Mouse (Mus musculus): ENCODE measurements around the gene Tsnaxip1. TPM values are rescaled to one million over a fixed set of nuclear protein-coding genes. Genes with fewer than 3 reads are reported as not detected.
"Not testable (repeated sequence)": the region's sequence is repeated elsewhere in the genome, so short reads cannot be mapped to it uniquely, and the experiment has no call there.

The Tsnaxip1 gene
- total RNA-seq, 2 experiments from 2014 or later = not detected

- intact Hi-C loops (cut with DNase I) = no loop called here
- DNase-seq = no peak
These were observed 15.0 kb upstream of the Tsnaxip1 start for GRCm38 (mm10) chr8:105812511-105812910.

GRCm38 (mm10) chr8:105813241-105813640, 14.3 kb upstream of the Tsnaxip1 start:
- no peak for DNase-seq
- intact Hi-C loops (cut with DNase I) = no loop called here

DNA sequence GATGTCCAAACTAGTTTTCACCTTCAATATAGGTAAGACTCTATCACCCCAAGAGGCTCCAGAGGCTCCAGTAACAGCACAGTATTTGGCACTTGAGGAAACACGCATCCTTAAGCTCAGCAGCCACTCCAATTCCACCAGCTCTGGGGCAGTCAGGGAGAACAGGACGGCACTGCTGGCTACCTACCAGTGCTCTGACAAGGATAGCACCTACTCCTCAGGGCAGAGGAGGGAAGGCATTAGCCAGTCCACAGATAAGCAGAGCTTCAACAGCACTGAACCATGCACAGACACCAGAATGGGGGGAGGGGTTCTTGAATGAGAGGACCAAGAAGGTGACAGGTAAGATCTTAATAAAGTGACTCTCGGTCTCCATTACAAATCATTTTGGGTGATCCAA, 7.9 kb upstream of the Tsnaxip1 start:
- intact Hi-C loops (cut with DNase I) = no loop called here
- no peak for DNase-seq

DNA sequence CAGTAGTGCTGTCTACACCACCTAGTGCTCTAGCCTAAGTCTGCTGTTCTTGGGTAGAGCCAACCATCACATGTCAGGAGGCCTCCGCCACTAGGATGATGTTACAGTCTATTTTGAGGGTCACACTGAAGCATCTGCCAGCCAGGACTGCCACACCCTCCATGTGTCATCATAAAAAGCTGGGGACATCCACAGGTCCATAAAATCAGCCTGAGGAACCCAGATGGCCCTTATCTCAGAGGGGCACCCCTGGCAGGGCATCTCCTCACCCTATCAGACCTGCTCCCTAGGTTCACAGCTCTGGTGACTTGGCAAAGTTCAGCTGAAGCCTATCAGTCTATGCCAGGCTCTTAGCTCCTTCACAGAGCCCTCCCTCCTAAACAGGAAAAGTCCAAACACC, 6.6 kb upstream of the Tsnaxip1 start:
- DNase-seq = peak; percentile 27 to 36
- intact Hi-C loops (cut with DNase I) = no loop called here

DNA sequence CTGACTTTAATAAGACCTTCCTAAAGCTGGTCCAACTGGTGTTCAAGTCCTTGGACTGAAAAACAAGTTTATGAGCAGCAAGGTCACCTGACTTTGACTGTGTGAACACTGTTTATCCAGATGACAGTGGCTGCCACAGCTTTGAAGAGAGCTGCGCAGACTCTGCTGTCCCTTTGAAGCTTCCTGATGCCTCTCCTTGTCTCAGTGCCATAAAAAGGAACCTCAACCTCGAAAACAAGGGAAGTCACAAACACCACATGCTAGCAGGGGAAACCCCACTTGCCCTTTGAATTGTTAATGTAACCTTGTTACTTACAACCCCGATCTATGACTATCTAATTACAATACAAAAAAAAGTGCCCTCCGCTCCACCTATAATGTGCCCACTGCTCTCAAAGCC, 2.0 kb upstream of the Tsnaxip1 start:
- intact Hi-C loops (cut with DNase I) = no loop called here
- DNase-seq = no peak

DNA sequence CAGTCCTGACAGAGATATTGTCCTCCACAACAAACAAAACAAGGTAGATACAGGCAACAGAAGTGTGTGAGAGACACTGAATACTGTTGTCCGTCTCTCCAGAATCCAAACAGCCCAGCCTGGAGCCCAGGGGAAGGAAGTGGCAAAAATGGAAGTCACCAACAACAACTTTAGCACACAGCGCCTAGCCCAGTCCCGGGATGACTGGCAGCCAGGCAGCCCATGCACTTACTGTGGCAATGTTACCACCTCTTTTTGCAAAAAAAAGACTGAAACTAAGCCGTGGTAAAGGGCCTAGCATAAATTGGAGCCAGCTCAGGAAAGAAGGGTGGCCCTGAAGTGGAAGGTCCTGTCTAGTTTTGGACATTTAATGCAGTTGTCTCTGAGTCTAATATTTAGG, 1.2 kb upstream of the Tsnaxip1 start:
- no peak for DNase-seq
- intact Hi-C loops (cut with DNase I) = loop anchor here (2.0 kb wide), 1 partner anchor 34 kb away; the partner anchor contains the start of gene Nutf2

DNA sequence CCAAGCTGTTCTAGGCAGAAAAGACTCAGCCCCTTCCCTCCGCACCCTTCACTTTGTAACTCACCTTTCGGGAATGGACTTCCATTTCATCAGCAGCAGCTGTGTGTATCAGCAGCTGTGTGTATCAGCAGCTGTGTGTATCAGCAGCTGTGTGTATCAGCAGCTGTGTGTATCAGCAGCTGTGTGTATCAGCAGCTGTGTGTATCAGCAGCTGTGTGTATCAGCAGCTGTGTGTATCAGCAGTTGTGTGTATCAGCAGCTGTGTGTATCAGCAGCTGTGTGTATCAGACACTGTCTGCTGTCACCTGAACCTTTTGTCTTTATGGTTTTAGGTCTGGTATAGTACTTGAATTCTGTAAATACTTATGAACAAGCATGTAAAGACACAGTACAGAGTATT, 6.2 kb downstream of the Tsnaxip1 start:
- intact Hi-C loops (cut with DNase I); DNase-seq: not testable (repeated sequence)

DNA sequence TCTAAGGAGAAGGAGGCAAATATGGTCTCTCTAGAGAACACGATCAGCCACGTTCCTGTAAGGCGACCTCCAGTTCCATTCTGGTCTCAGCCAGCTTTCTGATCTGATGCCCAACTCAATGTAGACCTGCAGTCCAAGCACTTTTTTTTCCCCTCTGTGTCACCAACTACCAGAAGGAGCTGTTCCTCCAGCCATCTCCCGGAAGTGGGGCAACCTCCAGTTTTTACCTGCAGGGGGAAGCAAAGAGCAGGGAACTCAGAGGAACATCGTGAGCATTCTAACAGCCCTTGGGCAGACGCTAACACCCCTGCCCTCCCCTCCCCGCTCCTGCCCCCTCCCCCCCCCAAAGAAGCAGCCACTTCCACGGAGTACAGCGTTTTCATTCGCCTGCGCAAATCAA, 7.8 kb downstream of the Tsnaxip1 start:
- intact Hi-C loops (cut with DNase I) = loop anchor here (1.0 to 5.0 kb wide), 2 partner anchors 95 to 187 kb away; no protein-coding TSS in a partner anchor
- peak; percentile 61 to 70 for DNase-seq

DNA sequence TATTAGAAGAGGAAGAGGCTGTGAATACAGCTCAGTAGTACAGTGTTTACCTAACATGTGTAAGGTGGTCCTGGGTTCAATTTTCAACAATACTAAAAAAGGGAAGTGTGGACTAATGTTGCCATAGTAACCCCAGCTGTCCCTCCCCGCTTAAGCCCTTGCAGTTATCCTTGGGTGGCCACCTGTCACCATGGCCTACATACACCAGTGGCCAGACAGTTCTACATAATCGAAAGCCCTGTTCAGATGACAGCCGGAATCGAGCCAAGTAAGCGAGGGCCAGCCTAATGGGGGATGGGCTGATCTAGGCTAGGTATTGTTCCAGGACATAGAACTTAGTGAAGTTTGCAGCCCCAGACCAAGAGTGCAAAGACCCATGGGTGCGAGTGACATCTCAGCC, 9.5 kb downstream of the Tsnaxip1 start:
- intact Hi-C loops (cut with DNase I) = loop anchor here (5.0 kb wide), 1 partner anchor 185 kb away; no protein-coding TSS in a partner anchor

DNA sequence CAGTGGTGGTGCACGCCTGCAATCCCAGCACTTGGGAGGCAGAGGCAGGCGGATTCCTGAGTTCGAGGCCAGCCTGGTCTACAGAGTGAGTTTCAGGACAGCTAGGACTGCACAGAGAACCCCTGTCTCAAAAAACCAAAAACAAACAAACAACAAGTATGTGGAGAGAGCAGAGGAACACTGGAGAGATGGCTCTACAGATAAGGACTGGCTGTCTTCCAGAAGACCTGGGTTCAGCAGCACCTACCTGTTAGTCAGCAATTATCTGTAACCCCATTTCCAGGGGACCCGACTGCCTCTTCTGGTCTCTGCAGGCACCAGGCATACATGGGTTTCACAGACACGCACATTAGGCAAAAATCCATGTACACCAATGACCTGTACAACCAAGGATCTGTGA, 11.7 kb downstream of the Tsnaxip1 start:
- intact Hi-C loops (cut with DNase I) = loop anchor here (5.0 kb wide), 1 partner anchor 183 kb away; no protein-coding TSS in a partner anchor

More for the DNA sequence above, 9.5 kb downstream of the Tsnaxip1 start:
- no peak for DNase-seq

GRCm38 (mm10) chr8:105846678-105847077, 19.1 kb downstream of the Tsnaxip1 start:
- no peak for DNase-seq
- intact Hi-C loops (cut with DNase I) = no loop called here

More for the DNA sequence above, 11.7 kb downstream of the Tsnaxip1 start:
- DNase-seq = no peak

- no peak for DNase-seq
- intact Hi-C loops (cut with DNase I) = loop anchor here (5.0 kb wide), 1 partner anchor 82 kb away; the partner anchor contains the start of gene Ctrl
These were observed 22.5 kb downstream of the Tsnaxip1 start for GRCm38 (mm10) chr8:105850014-105850413.

GRCm38 (mm10) chr8:105850611-105851010, 23.1 kb downstream of the Tsnaxip1 start:
- intact Hi-C loops (cut with DNase I) = loop anchor here (5.0 kb wide), 1 partner anchor 82 kb away; the partner anchor contains the start of gene Ctrl
- DNase-seq = no peak

DNA sequence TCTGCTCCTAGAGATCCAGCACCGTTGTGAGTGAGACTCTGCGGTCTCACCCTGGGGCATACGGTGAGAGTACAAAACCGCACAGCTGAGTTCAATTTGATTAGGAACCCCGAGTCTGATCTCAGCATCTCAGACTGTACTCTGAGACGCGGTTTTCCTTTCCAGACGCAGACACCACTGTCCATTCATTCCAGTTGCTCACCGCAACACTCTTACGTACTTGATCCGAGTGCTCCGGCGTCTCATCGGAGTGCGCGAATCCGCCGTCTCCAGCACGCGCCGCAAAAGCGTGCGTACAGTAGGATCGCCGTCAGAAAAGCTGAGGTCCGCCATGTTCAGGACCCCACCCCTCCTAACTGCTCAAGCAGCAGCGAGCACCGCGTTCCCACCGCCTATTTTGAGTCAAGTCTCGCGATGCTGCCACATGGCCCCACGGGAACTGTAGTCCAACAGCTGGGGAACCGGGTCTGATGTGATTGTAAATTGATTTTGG, 24.2 kb downstream of the Tsnaxip1 start:
- DNase-seq = peak; percentile 82 to 86
- intact Hi-C loops (cut with DNase I) = loop anchor here (5.0 kb wide), 1 partner anchor 81 kb away; the partner anchor contains the start of gene Ctrl

- intact Hi-C loops (cut with DNase I) = loop anchor here (5.0 kb wide), 1 partner anchor 80 kb away; the partner anchor contains the start of gene Ctrl
- no peak for DNase-seq
These were observed 24.7 kb downstream of the Tsnaxip1 start for GRCm38 (mm10) chr8:105852146-105852729.

- intact Hi-C loops (cut with DNase I) = loop anchor here (5.0 kb wide), 1 partner anchor 79 kb away; the partner anchor contains the start of gene Ctrl
These were observed 25.6 kb downstream of the Tsnaxip1 start, which contains the start of gene Cenpt for GRCm38 (mm10) chr8:105853178-105853577. Gene Cenpt, minus strand, starts transcription at chr8:105853278.

GRCm38 (mm10) chr8:105854303-105854702, 26.8 kb downstream of the Tsnaxip1 start:
- no peak for DNase-seq
- intact Hi-C loops (cut with DNase I) = loop anchor here (5.0 kb wide), 1 partner anchor 78 kb away; the partner anchor contains the start of gene Ctrl

More at GRCm38 (mm10) chr8:105853178-105853577, 25.6 kb downstream of the Tsnaxip1 start, which contains the start of gene Cenpt:
- no peak for DNase-seq

DNA sequence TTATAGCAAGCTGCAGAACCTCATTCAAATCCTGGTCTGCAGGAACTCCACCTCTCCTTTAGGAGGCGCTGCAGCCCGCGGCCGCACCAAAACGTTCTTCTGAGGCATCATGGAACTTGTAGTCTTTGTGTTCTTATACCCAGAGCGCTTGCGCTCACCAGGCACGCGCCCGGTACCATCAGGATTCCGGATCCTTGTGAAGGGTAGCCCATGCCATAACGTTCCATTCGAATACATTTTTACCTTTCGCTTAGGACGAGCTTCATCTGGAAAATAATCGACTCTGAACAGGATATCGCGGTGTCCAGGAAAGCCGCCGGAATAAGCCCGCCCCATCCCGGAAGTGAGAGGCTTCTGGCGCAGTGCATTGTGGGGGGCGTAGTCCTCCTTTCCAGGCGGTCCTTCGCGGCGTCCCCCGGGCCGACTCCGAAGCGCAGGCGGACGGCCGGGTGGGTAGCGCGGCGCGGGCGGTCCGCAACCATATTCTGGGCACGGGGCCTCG, 27.2 kb downstream of the Tsnaxip1 start, which contains the start of gene Thap11:
Gene Thap11 (plus strand): TSS at position 418 of the 502 bp plus-strand sequence.
- intact Hi-C loops (cut with DNase I) = loop anchor here (5.0 kb wide), 1 partner anchor 78 kb away; the partner anchor contains the start of gene Ctrl
- DNase-seq = peak; percentile 87 to 89

DNA sequence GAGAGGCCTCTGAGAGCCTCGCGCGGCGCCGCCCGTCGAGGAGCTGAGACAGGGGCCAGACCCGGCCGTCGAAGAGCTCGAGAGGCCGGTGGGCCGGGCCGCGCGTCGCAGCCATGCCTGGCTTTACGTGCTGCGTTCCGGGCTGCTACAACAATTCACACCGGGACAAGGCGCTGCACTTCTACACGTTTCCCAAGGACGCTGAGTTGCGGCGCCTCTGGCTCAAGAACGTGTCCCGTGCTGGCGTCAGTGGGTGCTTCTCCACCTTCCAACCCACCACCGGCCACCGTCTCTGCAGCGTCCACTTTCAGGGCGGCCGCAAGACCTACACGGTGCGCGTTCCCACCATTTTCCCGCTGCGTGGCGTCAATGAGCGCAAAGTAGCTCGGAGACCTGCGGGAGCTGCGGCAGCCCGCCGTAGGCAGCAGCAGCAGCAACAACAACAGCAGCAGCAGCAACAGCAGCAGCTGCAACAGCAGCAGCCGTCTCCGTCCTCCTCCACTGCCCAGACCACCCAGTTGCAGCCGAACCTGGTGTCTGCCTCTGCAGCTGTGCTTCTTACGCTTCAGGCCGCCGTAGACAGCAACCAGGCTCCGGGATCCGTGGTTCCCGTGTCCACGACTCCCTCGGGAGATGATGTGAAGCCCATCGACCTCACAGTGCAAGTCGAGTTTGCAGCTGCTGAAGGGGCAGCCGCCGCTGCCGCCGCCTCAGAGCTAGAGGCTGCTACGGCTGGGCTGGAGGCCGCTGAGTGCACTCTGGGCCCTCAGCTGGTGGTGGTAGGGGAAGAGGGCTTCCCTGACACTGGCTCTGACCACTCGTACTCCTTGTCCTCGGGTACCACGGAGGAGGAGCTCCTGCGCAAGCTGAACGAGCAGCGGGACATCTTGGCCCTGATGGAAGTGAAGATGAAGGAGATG, 28.0 kb downstream of the Tsnaxip1 start:
- DNase-seq = peak; percentile 31 to 56
- intact Hi-C loops (cut with DNase I) = no loop called here

DNA sequence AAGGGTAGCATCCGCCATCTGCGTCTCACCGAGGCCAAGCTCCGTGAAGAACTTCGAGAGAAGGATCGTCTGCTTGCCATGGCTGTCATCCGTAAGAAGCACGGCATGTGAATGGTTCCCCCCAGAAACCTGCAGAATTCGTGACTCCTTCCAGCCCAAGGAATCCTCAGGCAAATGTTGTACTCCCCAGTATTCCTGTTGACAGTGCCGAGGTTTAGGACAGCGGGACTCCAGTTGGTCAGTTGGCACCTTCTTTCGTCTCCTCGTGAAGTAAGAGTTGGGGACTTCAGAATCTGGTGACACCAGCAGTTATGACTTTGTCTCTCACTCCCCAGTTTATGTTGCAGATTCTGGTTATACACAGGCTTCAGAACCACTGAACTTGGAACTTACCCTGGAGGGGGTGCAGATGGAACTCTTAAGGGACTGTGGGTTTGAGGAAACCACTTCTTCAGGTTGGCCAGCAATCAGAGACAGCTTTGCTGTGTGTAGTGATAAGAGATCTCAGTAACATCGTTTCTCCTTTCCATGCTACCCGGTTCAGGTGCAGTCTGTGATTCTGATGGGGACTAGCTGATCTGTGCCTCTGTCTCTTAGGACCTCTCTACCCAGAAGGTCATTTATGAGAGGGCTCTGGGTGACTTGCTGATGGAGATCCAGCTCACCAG, 28.8 kb downstream of the Tsnaxip1 start:
- intact Hi-C loops (cut with DNase I) = no loop called here
- no peak for DNase-seq
